Mouse (Mus musculus) liver, embryonic 12.5 days (tissue): ENCODE results near the gene Knstrn. TPM values are rescaled to one million over a fixed set of nuclear protein-coding genes. Genes with fewer than 3 reads are reported as not detected.
A peak's percentile ranks its signal among the peaks of the same experiment; 100 is the strongest.

Experiments used
- ATAC-seq: fragments of 200-750 bp; cut with Nextera tagmentation; 2 replicates; pipeline ENCODE4 v1.8.0; 2017; ENCODE audit warnings: moderate number of reproducible peaks, mild to moderate bottlenecking, moderate library complexity
- H3K27ac ChIP-seq: fragments of 300-500 bp; sonication (generic); 2 replicates; pipeline ENCODE4 v1.5.1; 2016; ENCODE audit warnings: mild to moderate bottlenecking
- H3K27me3 ChIP-seq: fragments of 300-500 bp; sonication (generic); replicated peaks from 2 replicates; pipeline ENCODE4 v1.6.1; 2016; ENCODE audit warnings: mild to moderate bottlenecking, moderate library complexity
- H3K36me3 ChIP-seq: fragments of 300-500 bp; sonication (generic); 2 replicates; pipeline ENCODE4 v1.6.1; 2016; ENCODE audit warnings: mild to moderate bottlenecking, moderate library complexity
- H3K4me1 ChIP-seq: fragments of 300-500 bp; sonication (generic); 2 replicates; pipeline ENCODE4 v1.6.1; 2016
- H3K4me2 ChIP-seq: fragments of 300-500 bp; sonication (generic); 2 replicates; pipeline ENCODE4 v1.6.1; 2016; ENCODE audit warnings: mild to moderate bottlenecking, moderate library complexity
- H3K4me3 ChIP-seq: fragments of 300-500 bp; sonication (generic); 2 replicates; pipeline ENCODE4 v1.5.1; 2016; ENCODE audit warnings: mild to moderate bottlenecking, moderate library complexity
- H3K9ac ChIP-seq: fragments of 300-500 bp; sonication (generic); 2 replicates; pipeline ENCODE4 v1.6.1; 2016; ENCODE audit warnings: mild to moderate bottlenecking, moderate library complexity
- H3K9me3 ChIP-seq: fragments of 300-500 bp; sonication (generic); replicated peaks from 2 replicates; pipeline ENCODE4 v1.6.1; 2016; ENCODE audit warnings: mild to moderate bottlenecking, moderate library complexity
- WGBS: fragments of 180-500 bp; shearing (Covaris S2); methylation state at CpG from one replicate; pipeline ENCODE4 v1.1.7; 2016; ENCODE audit not compliant: insufficient replicate concordance; 5-methylcytosine and 5-hydroxymethylcytosine counted together
- polyA plus RNA-seq: library from polyadenylated mRNA; unstranded; fragments of >200 nt; fragmentation: Nextera tagmentation; extraction: Ambion mirVana; gene quantifications from 2 replicates; pipeline ENCODE4 v1.2.1, GENCODE M21; 2016

Knstrn gene
- polyA plus RNA-seq, 1 experiment from 2014 or later = 92.8 TPM

DNA sequence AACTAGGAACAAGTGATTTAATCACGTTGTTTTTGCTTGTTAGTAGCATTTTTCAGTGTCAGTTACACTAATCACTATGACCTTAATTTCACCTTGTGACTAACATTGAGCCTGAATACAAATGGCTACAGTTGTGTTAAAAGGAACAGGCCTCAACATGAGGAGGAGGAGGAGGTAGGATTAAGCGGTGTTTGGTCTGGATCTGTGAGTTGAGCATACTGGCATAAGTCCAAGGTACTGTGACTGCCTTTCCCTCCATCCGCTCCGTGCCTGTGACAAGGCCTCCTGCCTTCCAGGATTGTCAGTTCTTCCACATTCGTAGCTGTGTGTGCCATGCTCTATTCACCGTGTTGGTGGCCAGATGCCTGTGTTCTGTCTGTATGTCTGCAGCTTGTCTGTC lies 21.3 kb downstream of the Knstrn start:
- Histone ChIP-seq H3K27ac (no peak overlapping the region), H3K9ac (no peak overlapping the region), H3K36me3 (peaks cover 62% of the 10 kb centered on the region), H3K27me3 (0 out of 2 replicates have a peak, but pooled peaks cover 3% of the 10 kb centered on the region), H3K4me1 (peaks cover 4% of the 10 kb centered on the region; the same call in 1 of the 2 replicates), H3K4me2 (no peak overlapping the region), H3K9me3 (no peaks in the 10 kb centered on the region), H3K4me3 (no peak overlapping the region)
- ATAC-seq = no peak
- 87% methylated on average over 6 of the region's 6 CpGs for WGBS

DNA sequence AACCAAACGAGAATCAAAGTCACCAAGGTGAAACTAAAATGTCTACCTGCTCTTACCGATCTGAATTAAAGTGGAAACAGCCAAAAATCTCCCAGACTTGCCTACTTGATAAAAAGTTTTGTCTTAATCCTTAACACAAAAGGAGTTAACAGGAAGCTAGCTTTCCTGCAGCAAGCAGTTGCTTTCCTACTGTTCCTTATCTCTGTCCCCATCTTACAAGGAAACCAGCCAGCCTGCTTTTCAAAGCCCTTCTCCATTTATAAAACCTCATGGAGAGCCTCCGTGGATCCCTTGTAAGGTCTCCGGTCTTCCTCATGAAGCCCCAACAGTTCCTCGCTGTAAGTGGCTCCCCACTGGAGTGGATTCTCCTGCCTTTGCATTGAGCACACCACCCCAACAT lies 24.5 kb downstream of the Knstrn start:
- Histone ChIP-seq H3K9ac (no peak overlapping the region), H3K36me3 (peaks cover 30% of the 10 kb centered on the region), H3K4me2 (no peak overlapping the region), H3K4me1 (peaks cover 26% of the 10 kb centered on the region), H3K27ac (no peak overlapping the region), H3K9me3 (no peaks in the 10 kb centered on the region), H3K27me3 (0 out of 2 replicates have a peak, but pooled peaks cover 9% of the 10 kb centered on the region), H3K4me3 (no peak overlapping the region)
- WGBS = 21% methylated on average over 5 of the region's 5 CpGs
- no peak for ATAC-seq

- Histone ChIP-seq H3K9me3 (peaks cover 5% of the 10 kb centered on the region), H3K4me3 (no peak overlapping the region), H3K9ac (no peak overlapping the region), H3K4me1 (peaks cover 26% of the 10 kb centered on the region), H3K27ac (no peak overlapping the region), H3K27me3 (0 out of 2 replicates have a peak, but pooled peaks cover 18% of the 10 kb centered on the region), H3K4me2 (no peak overlapping the region), H3K36me3 (peaks cover 2% of the 10 kb centered on the region)
- 59% methylated on average over 5 of the region's 5 CpGs for WGBS
- ATAC-seq = peak; percentile 48
Observed at GRCm38 (mm10) chr2:118841186-118841585, 27.4 kb downstream of the Knstrn start.

DNA sequence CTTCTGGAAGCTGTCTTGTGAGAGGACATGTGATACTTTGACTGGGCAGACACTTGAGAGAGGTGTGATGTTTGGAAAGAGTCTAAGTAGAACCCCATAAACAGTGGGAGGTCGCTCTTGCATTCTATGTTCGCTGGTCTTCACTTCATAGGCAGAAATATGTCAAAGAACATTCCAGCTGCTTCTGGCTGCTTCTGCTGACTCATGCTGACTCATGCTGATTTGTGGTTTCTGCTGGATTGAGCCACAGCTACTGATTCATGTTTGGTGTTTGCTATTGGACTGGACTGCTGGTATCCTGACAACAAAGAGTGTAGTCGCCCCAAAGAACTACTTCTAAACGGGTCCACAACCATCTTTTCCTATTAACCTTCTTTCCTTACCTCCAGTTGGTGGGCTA lies 28.0 kb downstream of the Knstrn start:
- H3K4me1 ChIP-seq = peaks cover 26% of the 10 kb centered on the region
- peak overlapping the region; percentile 67 for H3K27ac ChIP-seq
- H3K36me3 ChIP-seq = no peaks in the 10 kb centered on the region
- peak; percentile 76 for ATAC-seq
- WGBS = 59% methylated on average over 4 of the region's 4 CpGs
- no peak overlapping the region for H3K4me3 ChIP-seq
- H3K9ac ChIP-seq = no peak overlapping the region
- peaks cover 5% of the 10 kb centered on the region for H3K9me3 ChIP-seq
- 0 out of 2 replicates have a peak, but pooled peaks cover 18% of the 10 kb centered on the region for H3K27me3 ChIP-seq
- H3K4me2 ChIP-seq = peak overlapping the region; percentile 29

DNA sequence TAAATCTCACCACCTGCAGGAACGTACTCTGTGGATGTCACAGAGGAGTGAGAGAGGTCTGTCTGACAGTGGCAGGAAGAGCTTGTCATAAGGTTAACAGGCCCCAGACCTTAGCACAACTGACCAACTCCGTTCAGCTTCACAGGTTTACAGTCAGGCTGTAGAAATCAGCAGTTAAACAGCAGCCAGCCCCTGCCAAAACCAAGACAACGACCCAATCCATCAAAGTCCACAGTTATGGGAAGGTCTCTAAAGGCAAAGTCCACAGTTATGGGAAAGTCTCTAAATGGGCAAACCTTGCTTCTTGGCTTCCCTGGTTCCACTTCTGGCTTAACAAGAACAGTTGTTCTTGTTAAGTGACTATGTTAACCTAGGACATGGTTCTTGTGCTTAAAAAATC lies 30.6 kb downstream of the Knstrn start:
- Histone ChIP-seq H3K9me3 (peaks cover 5% of the 10 kb centered on the region), H3K4me1 (peaks cover 21% of the 10 kb centered on the region), H3K9ac (no peak overlapping the region), H3K27me3 (0 out of 2 replicates have a peak, but pooled peaks cover 19% of the 10 kb centered on the region), H3K4me2 (no peak overlapping the region), H3K27ac (no peak overlapping the region), H3K36me3 (no peaks in the 10 kb centered on the region), H3K4me3 (no peak overlapping the region)
- ATAC-seq = no peak
- 68% methylated on average over 3 of the region's 3 CpGs for WGBS

DNA sequence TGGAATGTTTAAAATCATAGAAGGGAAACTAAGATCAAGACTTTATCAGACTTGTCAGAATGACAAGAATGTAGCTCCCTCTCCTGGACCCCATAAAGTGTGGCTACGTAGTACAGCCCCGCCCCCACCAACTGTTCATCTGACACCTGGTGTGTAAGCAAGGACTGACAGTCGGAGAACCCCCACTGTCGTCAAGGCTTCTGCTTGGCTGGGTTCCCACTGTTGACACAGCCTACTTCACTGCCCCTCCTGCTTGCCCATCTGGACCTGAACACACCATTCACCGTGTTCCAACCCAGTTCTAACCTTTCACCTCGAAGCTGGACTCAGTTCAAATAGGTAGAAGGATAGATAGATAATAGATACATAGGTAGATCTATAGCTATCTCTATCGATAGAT lies 32.4 kb downstream of the Knstrn start:
- WGBS = 57% methylated on average over 7 of the region's 7 CpGs
- Histone ChIP-seq H3K9ac (no peak overlapping the region), H3K4me1 (peaks cover 17% of the 10 kb centered on the region), H3K27me3 (0 out of 2 replicates have a peak, but pooled peaks cover 19% of the 10 kb centered on the region), H3K4me3 (no peak overlapping the region), H3K9me3 (peaks cover 5% of the 10 kb centered on the region), H3K36me3 (no peaks in the 10 kb centered on the region), H3K27ac (no peak overlapping the region), H3K4me2 (no peak overlapping the region)
- 0 out of 2 replicates have a peak, but pooled peaks have one; percentile 48 for ATAC-seq

DNA sequence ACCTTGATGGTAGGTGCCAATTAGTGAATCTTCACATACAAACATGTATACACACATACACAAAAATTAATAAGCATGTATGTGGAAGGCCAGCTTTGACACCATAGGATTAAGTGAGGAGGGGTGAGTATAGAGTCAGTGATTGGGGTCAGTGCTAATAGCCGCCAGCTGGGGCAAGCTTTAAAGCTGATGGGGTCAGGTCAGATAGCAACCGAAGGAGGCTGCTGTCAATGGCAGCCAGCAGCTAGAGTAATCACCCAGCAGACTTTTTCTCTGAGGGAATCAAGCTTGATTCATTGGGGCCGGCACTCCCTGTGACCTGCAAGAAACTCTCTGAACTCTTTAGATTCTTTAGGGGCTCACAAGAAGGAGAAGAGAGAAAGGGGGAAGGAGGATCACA lies 38.0 kb downstream of the Knstrn start:
- no peak overlapping the region for H3K4me2 ChIP-seq
- H3K9me3 ChIP-seq = no peaks in the 10 kb centered on the region
- H3K4me1 ChIP-seq = no peaks in the 10 kb centered on the region
- H3K36me3 ChIP-seq = no peaks in the 10 kb centered on the region
- no peak overlapping the region for H3K27ac ChIP-seq
- 49% methylated on average over 3 of the region's 3 CpGs for WGBS
- H3K4me3 ChIP-seq = no peak overlapping the region
- no peak for ATAC-seq
- H3K9ac ChIP-seq = no peak overlapping the region
- H3K27me3 ChIP-seq = 0 out of 2 replicates have a peak, but pooled peaks cover 4% of the 10 kb centered on the region

DNA sequence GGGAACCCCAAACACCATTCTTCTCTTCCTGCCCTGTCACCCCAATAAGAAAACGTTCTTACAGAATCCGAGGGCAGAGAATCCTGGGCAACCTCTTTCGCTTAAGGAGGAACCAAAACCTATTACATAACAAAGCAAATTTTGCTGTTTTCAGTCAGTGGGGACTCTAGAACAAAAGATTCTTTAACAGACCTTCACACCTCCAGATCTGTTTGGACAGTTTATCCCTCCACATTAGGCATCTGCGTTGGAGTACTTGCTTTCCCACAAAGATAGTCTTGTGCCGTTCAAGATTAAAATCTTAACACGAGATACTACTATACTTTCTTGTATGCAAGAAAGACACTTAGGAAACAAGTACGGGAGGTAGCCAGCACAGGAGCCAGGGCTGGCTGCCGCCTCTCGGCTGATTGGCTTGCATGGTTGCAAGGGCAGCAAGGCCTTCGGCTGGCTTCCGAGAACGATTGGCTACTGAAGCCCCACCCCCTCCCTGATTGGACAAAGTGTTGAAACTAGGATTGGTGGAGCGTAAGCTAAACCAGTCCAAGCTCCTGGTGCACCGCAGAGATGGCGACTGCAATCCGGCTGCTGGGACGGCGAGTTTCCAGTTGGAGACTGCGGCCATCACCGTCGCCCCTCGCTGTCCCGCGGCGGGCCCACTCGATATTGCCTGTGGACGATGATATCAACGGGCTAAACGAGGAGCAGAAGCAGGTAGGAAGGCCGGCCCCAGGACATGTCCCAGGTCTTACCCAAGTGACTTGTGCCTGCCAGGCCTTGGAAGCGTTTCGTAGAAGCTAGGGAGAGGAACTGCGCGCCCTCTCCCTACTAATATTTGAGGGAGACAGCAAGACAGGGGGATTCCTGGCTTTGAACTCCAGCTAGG lies 47.9 kb downstream of the Knstrn start, which contains the start of gene Ivd:
Gene Ivd, plus strand, starts transcription at position 501 of the 886 bp plus-strand sequence.
- WGBS = 2% methylated on average over 34 of the region's 34 CpGs
- Histone ChIP-seq H3K36me3 (no peaks in the 10 kb centered on the region), H3K9me3 (no peaks in the 10 kb centered on the region), H3K9ac (peak within 1 kb of the TSS; percentile 74), H3K4me2 (peak within 1 kb of the TSS; percentile 79), H3K27me3 (peaks cover 11% of the 10 kb centered on the region), H3K4me1 (peaks cover 24% of the 10 kb centered on the region), H3K27ac (peak within 1 kb of the TSS; percentile 68), H3K4me3 (peak within 1 kb of the TSS; percentile 69)
- ATAC-seq = peak; percentile 100

DNA sequence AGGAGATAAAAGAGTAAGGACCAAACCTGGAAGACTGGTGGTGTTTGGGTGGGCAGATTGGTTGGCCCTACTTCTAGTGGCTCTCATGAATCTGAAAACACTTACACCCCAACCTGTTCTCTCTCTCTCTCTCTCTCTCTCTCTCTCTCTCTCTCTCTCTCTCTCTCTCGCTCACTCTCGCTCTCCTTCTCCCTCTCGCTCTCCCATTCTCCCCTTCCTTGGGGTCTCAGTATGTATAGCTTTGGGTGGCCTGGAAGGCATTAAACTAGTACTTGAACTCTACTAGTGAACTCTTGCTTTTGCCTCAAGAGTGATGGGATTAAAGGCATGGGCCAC lies 48.5 kb downstream of the Knstrn start:
- Histone ChIP-seq H3K27me3 (peaks cover 10% of the 10 kb centered on the region), H3K36me3 (no peaks in the 10 kb centered on the region), H3K4me3 (peak overlapping the region; percentile 69), H3K4me2 (peak overlapping the region; percentile 79), H3K4me1 (peaks cover 24% of the 10 kb centered on the region), H3K27ac (peak overlapping the region; percentile 68), H3K9me3 (no peaks in the 10 kb centered on the region), H3K9ac (peak overlapping the region; percentile 74)
- ATAC-seq = no peak
- WGBS = 45% methylated on average over 3 of the region's 3 CpGs

DNA sequence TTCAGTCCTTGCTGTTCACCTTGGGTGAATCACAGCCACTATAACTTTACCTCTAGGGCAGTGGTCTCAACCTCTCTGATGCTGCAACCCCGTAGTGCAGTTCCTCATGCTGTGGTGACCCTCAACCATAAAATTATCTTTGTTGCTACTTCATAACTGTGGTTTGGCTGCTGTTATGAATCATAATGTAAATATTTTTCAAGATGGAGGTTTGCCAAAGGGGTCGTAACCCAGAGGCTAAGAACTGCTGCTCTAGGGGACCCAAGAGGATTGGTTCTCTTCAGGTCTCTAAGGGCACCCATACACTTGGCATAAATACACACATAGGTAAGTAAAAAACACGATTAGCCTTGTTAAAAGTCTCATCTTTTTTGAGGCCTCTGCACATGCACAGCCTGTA lies 56.8 kb downstream of the Knstrn start:
- 65% methylated on average over 3 of the region's 3 CpGs for WGBS
- no peak overlapping the region for H3K27ac ChIP-seq
- H3K9me3 ChIP-seq = no peaks in the 10 kb centered on the region
- H3K4me2 ChIP-seq = no peak overlapping the region
- H3K9ac ChIP-seq = no peak overlapping the region
- no peak overlapping the region for H3K4me3 ChIP-seq
- no peaks in the 10 kb centered on the region for H3K4me1 ChIP-seq
- H3K27me3 ChIP-seq = no peaks in the 10 kb centered on the region
- H3K36me3 ChIP-seq = peaks cover 34% of the 10 kb centered on the region
- ATAC-seq = no peak

GRCm38 (mm10) chr2:118871032-118871431 lies 57.2 kb downstream of the Knstrn start:
- ATAC-seq = no peak
- H3K4me2 ChIP-seq = no peak overlapping the region
- 65% methylated on average over 1 of the region's 1 CpGs for WGBS
- H3K4me1 ChIP-seq = no peaks in the 10 kb centered on the region
- H3K27ac ChIP-seq = no peak overlapping the region
- H3K36me3 ChIP-seq = peaks cover 36% of the 10 kb centered on the region
- H3K4me3 ChIP-seq = no peak overlapping the region
- H3K9ac ChIP-seq = no peak overlapping the region
- H3K27me3 ChIP-seq = no peaks in the 10 kb centered on the region
- H3K9me3 ChIP-seq = no peaks in the 10 kb centered on the region

GRCm38 (mm10) chr2:118873018-118873417 lies 59.2 kb downstream of the Knstrn start:
- WGBS = 81% methylated on average over 5 of the region's 5 CpGs
- ATAC-seq = no peak
- H3K4me1 ChIP-seq = no peaks in the 10 kb centered on the region
- H3K36me3 ChIP-seq = peaks cover 54% of the 10 kb centered on the region
- no peak overlapping the region for H3K27ac ChIP-seq
- H3K9ac ChIP-seq = no peak overlapping the region
- H3K4me2 ChIP-seq = no peak overlapping the region
- no peaks in the 10 kb centered on the region for H3K9me3 ChIP-seq
- no peaks in the 10 kb centered on the region for H3K27me3 ChIP-seq
- no peak overlapping the region for H3K4me3 ChIP-seq
